In genomic region chr17:7600555-7600954, GRCm38 (mm10) we compare ENCODE assay signal across 9 mouse cellular contexts.
A peak's percentile ranks its signal among the peaks of the same experiment; 100 is the strongest.
DNase-seq lines count a peak whose midpoint lies in the region; TF ChIP-seq lines count a peak whose summit lies in the region.
"Had no signal": no experiment of that assay in that cellular context is flagged by ENCODE, and none has a peak within 500 bp of the region (broad histone marks: within the 10 kb centered on the region; RNA-seq: fewer than 3 reads in every experiment).

No protein-coding gene starts in this region.

- TF ChIP-seq CTCF in heart, adult 2 months (IDR thresholded peaks at IDR 0.05): no peak

- no peak for TF ChIP-seq POLR2A in heart, adult 2 months (IDR thresholded peaks at IDR 0.05; ENCODE audit: insufficient read depth, low read depth, low read length)

- H3K27ac ChIP-seq in heart, adult 2 months: no peak overlapping the region
- H3K27ac ChIP-seq in heart, embryonic 10.5 days: no peak overlapping the region

- H3K36me3 ChIP-seq in heart, adult 2 months (ENCODE audit: control insufficient read depth, insufficient read depth, low read length): no peaks in the 10 kb centered on the region
- no peaks in the 10 kb centered on the region for H3K36me3 ChIP-seq in heart, embryonic 10.5 days

- H3K9ac ChIP-seq in heart, adult 2 months (ENCODE audit: low read depth, low read length): no peak overlapping the region

- WGBS in heart, adult 2 months: 20% methylated on average over 2 of the region's 2 CpGs
- WGBS in heart, embryonic 10.5 days: 71% methylated on average over 2 of the region's 2 CpGs

- intact Hi-C loops in heart, adult 2 months (cut with DNase I): no loop called here
- intact Hi-C loops in gastrocnemius, postnatal 36 days (cut with DNase I): no loop called here

- H3K79me2 ChIP-seq in heart, adult 2 months (replicated peaks; ENCODE audit: control insufficient read depth, insufficient read depth, low read length): no peaks in the 10 kb centered on the region

- no peaks in the 10 kb centered on the region for H3K9me3 ChIP-seq in heart, embryonic 10.5 days

- DNase-seq in heart, adult 2 months: peak; percentile 79 to 84
- no peak for DNase-seq in heart, embryonic 10.5 days (ENCODE audit: low spot score)
- peak; percentile 20 for DNase-seq in NIH3T3 (ENCODE audit: low read depth)
- peak; percentile 70 to 73 for DNase-seq in gastrocnemius, postnatal 36 days
- peak; percentile 84 for DNase-seq in lung, postnatal 10 days
- no peak for DNase-seq in thymus, postnatal 10 days (ENCODE audit: low spot score in 2 of 2)
- DNase-seq in spleen, postnatal 4 days (ENCODE audit: low spot score in 2 of 2): no peak
- DNase-seq in right cerebral cortex, postnatal 25 days: no peak
- DNase-seq: cerebellum, adult 8-10 months had no signal

- no peaks in the 10 kb centered on the region for H3K27me3 ChIP-seq in heart, adult 2 months (ENCODE audit: control insufficient read depth, insufficient read depth, low read length)
- no peaks in the 10 kb centered on the region for H3K27me3 ChIP-seq in heart, embryonic 10.5 days (ENCODE audit: insufficient read depth, poor library complexity, severe bottlenecking)

- no peak overlapping the region for H3K4me3 ChIP-seq in heart, adult 2 months
- no peak overlapping the region for H3K4me3 ChIP-seq in heart, embryonic 10.5 days

- TF ChIP-seq EP300 in heart, adult 2 months (IDR thresholded peaks at IDR 0.05; ENCODE audit: insufficient read depth, low read depth, low read length): 0 out of 2 replicates have a peak, but pooled peaks have one; percentile 43

- H3K4me1 ChIP-seq in heart, adult 2 months (ENCODE audit: control insufficient read depth, insufficient read depth, low read length): peaks cover 2% of the 10 kb centered on the region
- no peaks in the 10 kb centered on the region for H3K4me1 ChIP-seq in heart, embryonic 10.5 days

Comparison
In these comparisons a context has a peak if more than half of its experiments do, and no peak if none do; other contexts are left out.
1. DNase-seq: peak in heart, adult 2 months (2 of 2), NIH3T3 (single experiment), gastrocnemius, postnatal 36 days (2 of 2) and lung, postnatal 10 days (single experiment); none in heart, embryonic 10.5 days (single experiment), thymus, postnatal 10 days (0 of 2), spleen, postnatal 4 days (0 of 2) and right cerebral cortex, postnatal 25 days (single experiment).